ENCODE assay signal across 7 mouse cellular contexts in the genomic region with DNA sequence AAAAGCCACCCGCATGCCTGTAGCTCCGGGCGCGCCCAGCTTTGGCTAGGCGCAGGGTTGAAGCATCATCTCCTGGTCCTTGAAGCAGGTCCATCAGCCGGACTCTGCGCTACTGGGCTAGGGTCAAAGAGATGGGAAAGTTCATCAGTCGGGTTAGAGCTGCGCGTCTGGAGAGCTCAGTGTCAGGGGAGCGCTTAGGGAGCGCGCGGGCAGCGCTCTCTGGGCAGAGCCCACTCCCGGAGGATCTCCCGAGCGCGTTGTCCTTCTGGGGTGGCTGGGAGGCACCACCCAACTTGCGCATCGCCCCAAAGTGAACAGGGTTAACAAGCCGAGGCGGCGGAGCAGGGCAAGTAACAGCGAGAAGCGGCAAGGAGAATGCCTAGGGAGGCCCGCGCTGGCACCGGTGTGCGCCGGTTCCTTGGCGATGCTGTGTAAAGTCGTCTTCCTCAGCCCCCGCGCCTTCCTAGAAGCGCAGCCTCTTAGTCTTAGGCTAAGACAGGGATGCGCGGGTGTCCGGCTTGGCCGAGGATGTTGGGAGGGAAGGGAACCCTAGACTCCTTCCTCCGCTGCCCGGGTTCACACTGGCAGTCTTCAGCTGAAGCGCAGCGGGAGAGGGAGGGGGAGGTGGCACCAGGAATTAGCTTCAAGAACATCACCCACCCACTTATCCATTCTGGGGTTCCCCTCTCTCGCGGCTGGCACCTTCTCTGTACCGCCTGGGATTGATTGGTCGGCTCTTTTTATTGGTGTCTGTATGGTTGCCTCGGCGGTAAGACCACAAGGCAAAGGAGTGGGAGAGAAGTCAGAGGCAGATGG. TPM values are rescaled to one million over a fixed set of nuclear protein-coding genes. Genes with fewer than 3 reads are reported as not detected.
DNase-seq lines count a peak whose midpoint lies in the region; ATAC-seq and TF ChIP-seq lines count a peak whose summit lies in the region.

No protein-coding gene starts in this region.

- no peak for ATAC-seq in forebrain, embryonic 11.5 days (replicated peaks; ENCODE audit: low FRiP score)
- ATAC-seq in intestine, embryonic 14.5 days (replicated peaks; ENCODE audit: low FRiP score, low TSS enrichment, low read depth) = no peak
- ATAC-seq in midbrain, embryonic 13.5 days = no peak

- no peaks in the 10 kb centered on the region for H3K36me3 ChIP-seq in liver, adult 2 months (ENCODE audit: control insufficient read depth, insufficient read depth, low read length)
- no peaks in the 10 kb centered on the region for H3K36me3 ChIP-seq in forebrain, embryonic 11.5 days (ENCODE audit: control insufficient read depth, insufficient read depth, low read length)
- H3K36me3 ChIP-seq in intestine, embryonic 14.5 days (ENCODE audit: control insufficient read depth, insufficient read depth, low read length) = no peaks in the 10 kb centered on the region
- no peaks in the 10 kb centered on the region for H3K36me3 ChIP-seq in midbrain, embryonic 13.5 days

- WGBS in liver, adult 2 months = 3% methylated on average over 50 of the region's 50 CpGs
- WGBS in forebrain, embryonic 11.5 days = 1% methylated on average over 50 of the region's 50 CpGs
- under 1% methylated on average over 50 of the region's 50 CpGs for WGBS in intestine, embryonic 14.5 days
- under 1% methylated on average over 50 of the region's 50 CpGs for WGBS in midbrain, embryonic 13.5 days

- H3K9me3 ChIP-seq in forebrain, embryonic 11.5 days (ENCODE audit: control insufficient read depth, low read length) = no peaks in the 10 kb centered on the region
- no peaks in the 10 kb centered on the region for H3K9me3 ChIP-seq in intestine, embryonic 14.5 days (ENCODE audit: control insufficient read depth, low read length)
- H3K9me3 ChIP-seq in midbrain, embryonic 13.5 days = no peaks in the 10 kb centered on the region

- TF ChIP-seq POLR2A in liver, adult 2 months (IDR thresholded peaks at IDR 0.05; ENCODE audit: extremely low read depth, insufficient read depth, low read length) = no peak

- peak overlapping the region; percentile 11; the same call in 1 of the 2 replicates for H3K4me3 ChIP-seq in liver, adult 2 months (ENCODE audit: insufficient read depth, low read depth, low read length)
- no peak overlapping the region for H3K4me3 ChIP-seq in forebrain, embryonic 11.5 days (ENCODE audit: low read depth, low read length)
- peak overlapping the region; percentile 20 for H3K4me3 ChIP-seq in intestine, embryonic 14.5 days (ENCODE audit: low read depth, low read length)
- peak overlapping the region; percentile 59 for H3K4me3 ChIP-seq in midbrain, embryonic 13.5 days (replicated peaks)

- H3K27ac ChIP-seq in liver, adult 2 months (replicated peaks; ENCODE audit: insufficient read depth, low read depth, low read length) = no peak overlapping the region
- H3K27ac ChIP-seq in forebrain, embryonic 11.5 days (ENCODE audit: low read depth, low read length) = no peak overlapping the region
- no peak overlapping the region for H3K27ac ChIP-seq in intestine, embryonic 14.5 days (ENCODE audit: low read depth)
- no peak overlapping the region for H3K27ac ChIP-seq in midbrain, embryonic 13.5 days

- no peak overlapping the region for H3K9ac ChIP-seq in liver, adult 2 months (ENCODE audit: low read depth, low read length)
- H3K9ac ChIP-seq in forebrain, embryonic 11.5 days (ENCODE audit: low read length) = no peak overlapping the region
- no peak overlapping the region for H3K9ac ChIP-seq in intestine, embryonic 14.5 days (ENCODE audit: low read length)
- no peak overlapping the region for H3K9ac ChIP-seq in midbrain, embryonic 13.5 days (replicated peaks)

- no peak for DNase-seq in liver, adult 2 months (ENCODE audit: extremely low read depth, low read depth, low spot score)
- DNase-seq in liver = no peak
- DNase-seq in T-cell, adult 2 months (ENCODE audit: low spot score) = peak; percentile 36
- peak; percentile 53 for DNase-seq in forebrain, embryonic 11.5 days (ENCODE audit: low spot score)
- DNase-seq in intestine, embryonic 14.5 days (ENCODE audit: low spot score) = peak; percentile 65
- peak; percentile 26 to 31 for DNase-seq in thymus, postnatal 36 days

- peak overlapping the region; percentile 21; the same call in 1 of the 2 replicates for H3K4me2 ChIP-seq in forebrain, embryonic 11.5 days (ENCODE audit: low read depth, low read length, severe bottlenecking)
- peak overlapping the region; percentile 96 for H3K4me2 ChIP-seq in intestine, embryonic 14.5 days (ENCODE audit: low read length)
- H3K4me2 ChIP-seq in midbrain, embryonic 13.5 days (replicated peaks) = peak overlapping the region; percentile 96

- H3K79me2 ChIP-seq in liver, adult 2 months (ENCODE audit: control insufficient read depth, insufficient read depth, low read length) = no peaks in the 10 kb centered on the region

- H3K4me1 ChIP-seq in liver, adult 2 months (ENCODE audit: control insufficient read depth, insufficient read depth, low read length) = peaks cover 3% of the 10 kb centered on the region; the same call in 1 of the 2 replicates
- H3K4me1 ChIP-seq in forebrain, embryonic 11.5 days (replicated peaks; ENCODE audit: control insufficient read depth, insufficient read depth, low read length) = peaks cover 17% of the 10 kb centered on the region; the same call in 1 of the 2 replicates
- peaks cover 25% of the 10 kb centered on the region for H3K4me1 ChIP-seq in intestine, embryonic 14.5 days (replicated peaks; ENCODE audit: control insufficient read depth, insufficient read depth, low read length)
- peaks cover 51% of the 10 kb centered on the region for H3K4me1 ChIP-seq in midbrain, embryonic 13.5 days (replicated peaks)

- TF ChIP-seq CTCF in liver, adult 2 months (IDR thresholded peaks at IDR 0.05; ENCODE audit: low read depth, low read length) = no peak

- peaks cover 20% of the 10 kb centered on the region for H3K27me3 ChIP-seq in liver, adult 2 months (ENCODE audit: control insufficient read depth, insufficient read depth, low read length)
- H3K27me3 ChIP-seq in forebrain, embryonic 11.5 days (ENCODE audit: control insufficient read depth, insufficient read depth, low read length) = peaks cover 81% of the 10 kb centered on the region
- peaks cover 75% of the 10 kb centered on the region for H3K27me3 ChIP-seq in intestine, embryonic 14.5 days (replicated peaks; ENCODE audit: control insufficient read depth, insufficient read depth, low read length)
- peaks cover 91% of the 10 kb centered on the region for H3K27me3 ChIP-seq in midbrain, embryonic 13.5 days

RNA-seq across cellular contexts. Expression of gene Egr2, which starts 3.5 kb away (rescaled TPM):
- 0.09 and 0.34 TPM in 2 replicates for total RNA-seq in liver, adult 2 months (2014; rRNA removed)
- 0.15 and 0.73 TPM in 2 replicates for polyA plus RNA-seq in liver, adult 2 months (2012; rRNA removed)
- 0.29 TPM in 1 of 2 replicates, not detected in the other for polyA plus RNA-seq in forebrain, embryonic 11.5 days (2014; fragmentation: Nextera tagmentation; extraction: Ambion mirVana)
- 0.22 TPM in 1 of 2 replicates, not detected in the other for polyA plus RNA-seq in intestine, embryonic 14.5 days (2014; fragmentation: Nextera tagmentation; extraction: Ambion mirVana)
- polyA plus RNA-seq in midbrain, embryonic 13.5 days (2015; fragmentation: Nextera tagmentation; extraction: Ambion mirVana) = 0.17 and 0.24 TPM in 2 replicates

RNA-seq across cellular contexts. Expression of gene Ado, which starts 10.0 kb away (rescaled TPM):
- 8.5 and 10.0 TPM in 2 replicates for total RNA-seq in liver, adult 2 months (2014; rRNA removed)
- polyA plus RNA-seq in liver, adult 2 months (2012; rRNA removed) = 7.0 and 7.8 TPM in 2 replicates
- 60.8 and 62.9 TPM in 2 replicates for polyA plus RNA-seq in forebrain, embryonic 11.5 days (2014; fragmentation: Nextera tagmentation; extraction: Ambion mirVana)
- polyA plus RNA-seq in intestine, embryonic 14.5 days (2014; fragmentation: Nextera tagmentation; extraction: Ambion mirVana) = 63.7 and 69.8 TPM in 2 replicates
- 70.7 and 73.2 TPM in 2 replicates for polyA plus RNA-seq in midbrain, embryonic 13.5 days (2015; fragmentation: Nextera tagmentation; extraction: Ambion mirVana)

Comparison
In these comparisons a context has a peak if more than half of its experiments do, and no peak if none do; other contexts are left out.
1. DNase-seq: peak in T-cell, adult 2 months (single experiment), forebrain, embryonic 11.5 days (single experiment), intestine, embryonic 14.5 days (single experiment) and thymus, postnatal 36 days (2 of 2); none in liver, adult 2 months (single experiment) and liver (single experiment).
2. H3K4me2 ChIP-seq: peak in every context shown above with its lines; median percentile 96 in intestine, embryonic 14.5 days; 96 in midbrain, embryonic 13.5 days; 21 in forebrain, embryonic 11.5 days.